Mouse (Mus musculus) bone marrow, adult 2 months (tissue): ENCODE results near the gene Zc3h15.

ENCODE experiments used
- CTCF ChIP-seq: fragments of 200-500 bp; IDR thresholded peaks from 2 replicates; pipeline ENCODE4 v1.5.1; 2011; ENCODE audit warnings: low read length, control low read depth; ENCODE audit not compliant: control insufficient read depth, insufficient read depth
- POLR2A ChIP-seq: fragments of 200-500 bp; IDR thresholded peaks from 2 replicates; pipeline ENCODE4 v1.6.1; 2011; ENCODE audit warnings: low read depth, mild to moderate bottlenecking, control low read depth, low read length, borderline replicate concordance; ENCODE audit not compliant: control insufficient read depth

DNA sequence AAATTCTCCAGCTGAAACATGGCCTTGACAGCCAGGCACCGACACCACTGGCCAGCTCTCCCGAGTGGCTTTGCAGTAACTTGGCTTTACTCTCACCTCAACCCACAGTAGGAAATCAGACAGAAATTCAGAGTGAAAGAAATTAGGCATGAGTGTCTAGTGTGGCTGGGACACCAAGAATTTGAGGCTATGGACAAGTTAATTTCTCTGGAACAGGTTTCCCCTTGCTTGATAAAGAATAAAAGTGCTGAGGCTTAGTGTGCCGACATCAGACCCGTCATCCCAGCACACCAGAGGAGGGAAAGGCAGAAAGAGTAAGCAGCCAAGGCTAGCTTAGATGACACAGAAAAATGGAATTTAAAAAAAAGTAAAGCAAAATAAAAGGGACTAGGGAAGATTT lies 22.7 kb upstream of the Zc3h15 start:
- TF ChIP-seq CTCF (no peak), POLR2A (no peak)
